Mouse (Mus musculus): ENCODE measurements around the gene Hist1h1d.

GRCm38 (mm10) chr13:23537006-23537710 is 15.9 kb upstream of the Hist1h1d start:
- no peak for TF ChIP-seq POLR2A (IDR thresholded peaks at IDR 0.05; ENCODE audit: control insufficient read depth in 1 of 2, insufficient read depth in 1 of 2, low read depth in 1 of 2, low read length in 2 of 2, poor library complexity in 1 of 2)
- no peak for TF ChIP-seq CTCF (IDR thresholded peaks at IDR 0.05 in 2 of 3, conservative IDR thresholded peaks at IDR 0.05 in 1 of 3; ENCODE audit: control insufficient read depth in 1 of 3, insufficient read depth in 1 of 3, low read depth in 2 of 3, low read length in 3 of 3, poor library complexity in 1 of 3, severe bottlenecking in 1 of 3)
- TF ChIP-seq POLR2AphosphoS2 (IDR thresholded peaks at IDR 0.05; ENCODE audit: low read length): no peak
- no peak for TF ChIP-seq TBP (IDR thresholded peaks at IDR 0.05; ENCODE audit: low read depth, low read length)
- no peak for TF ChIP-seq EP300 (IDR thresholded peaks at IDR 0.05; ENCODE audit: low read depth in 1 of 2, low read length in 2 of 2)
- TF ChIP-seq RCOR1 (IDR thresholded peaks at IDR 0.05; ENCODE audit: low read depth, low read length): no peak
